Mouse (Mus musculus) small intestine, adult 2 months (tissue): ENCODE measurements at regions not wholly inside any gene's neighbourhood (a gene's known extent, or its start where the extent isn't known, plus 50 kb on each side); places are given as distances from the start of the nearest gene placed in this dataset.
A peak's percentile ranks its signal among the peaks of the same experiment; 100 is the strongest.

Experiments used
- H3K27ac ChIP-seq: fragments of 200-500 bp; 2 replicates; pipeline ENCODE4 v1.5.1; 2012; ENCODE audit warnings: low read depth, low read length, control low read depth, inconsistent platforms; ENCODE audit not compliant: insufficient read depth
- H3K27me3 ChIP-seq: fragments of 200-500 bp; 2 replicates; pipeline ENCODE4 v1.6.1; 2012; ENCODE audit warnings: mild to moderate bottlenecking, moderate library complexity, low read length, inconsistent platforms; ENCODE audit not compliant: control insufficient read depth, insufficient read depth
- H3K36me3 ChIP-seq: fragments of 200-500 bp; 2 replicates; pipeline ENCODE4 v1.6.1; 2012; ENCODE audit warnings: mild to moderate bottlenecking, low read length, control low read depth, inconsistent platforms; ENCODE audit not compliant: control insufficient read depth, insufficient read depth
- H3K4me1 ChIP-seq: fragments of 200-500 bp; 2 replicates; pipeline ENCODE4 v1.6.1; 2012; ENCODE audit warnings: low read length, inconsistent platforms, mixed read lengths; ENCODE audit not compliant: control insufficient read depth, insufficient read depth, insufficient read length
- H3K4me3 ChIP-seq: fragments of 200-500 bp; 2 replicates; pipeline ENCODE4 v1.5.1; 2012; ENCODE audit warnings: low read depth, mild to moderate bottlenecking, control low read depth, inconsistent platforms, low read length, moderate library complexity
- CTCF ChIP-seq: fragments of 200-500 bp; IDR thresholded peaks from 2 replicates; pipeline ENCODE4 v1.5.1; 2012; ENCODE audit warnings: low read depth, mild to moderate bottlenecking, control low read depth, inconsistent platforms, low read length, moderate library complexity, mixed read lengths; ENCODE audit not compliant: insufficient replicate concordance, insufficient read length; ENCODE audit errors: extremely low read depth
- POLR2A ChIP-seq: fragments of 200-500 bp; IDR thresholded peaks from 2 replicates; pipeline ENCODE4 v1.6.1; 2012; ENCODE audit warnings: low read depth, mild to moderate bottlenecking, control low read depth, inconsistent platforms, low read length, moderate library complexity
- WGBS: fragments of 180-500 bp; shearing (Covaris S2); methylation state at CpG from one replicate; pipeline ENCODE4 v1.1.7; 2018; 5-methylcytosine and 5-hydroxymethylcytosine counted together

GRCm38 (mm10) chr15:8582676-8583075 lies 62.9 kb upstream of the Gm2310 start:
- no peak for TF ChIP-seq POLR2A
- no peak overlapping the region for H3K4me3 ChIP-seq
- no peaks in the 10 kb centered on the region for H3K27me3 ChIP-seq
- H3K36me3 ChIP-seq = no peaks in the 10 kb centered on the region
- WGBS = 86% methylated on average over 6 of the region's 6 CpGs
- no peaks in the 10 kb centered on the region for H3K4me1 ChIP-seq
- H3K27ac ChIP-seq = no peak overlapping the region

- no peaks in the 10 kb centered on the region for H3K4me1 ChIP-seq
- H3K4me3 ChIP-seq = no peak overlapping the region
- no peaks in the 10 kb centered on the region for H3K36me3 ChIP-seq
- H3K27ac ChIP-seq = no peak overlapping the region
- H3K27me3 ChIP-seq = no peaks in the 10 kb centered on the region
- 65% methylated on average over 8 of the region's 8 CpGs for WGBS
- no peak for TF ChIP-seq POLR2A
Observed at GRCm38 (mm10) chr15:8581146-8581913, 61.6 kb upstream of the Gm2310 start.

GRCm38 (mm10) chr15:8580077-8580476 lies 60.3 kb upstream of the Gm2310 start:
- Histone ChIP-seq H3K4me3 (no peak overlapping the region), H3K4me1 (no peaks in the 10 kb centered on the region), H3K27ac (no peak overlapping the region), H3K27me3 (no peaks in the 10 kb centered on the region), H3K36me3 (no peaks in the 10 kb centered on the region)
- TF ChIP-seq POLR2A = no peak
- no peak for TF ChIP-seq CTCF

GRCm38 (mm10) chr15:8577480-8577881 lies 57.7 kb upstream of the Gm2310 start:
- Histone ChIP-seq H3K4me1 (no peaks in the 10 kb centered on the region), H3K27me3 (no peaks in the 10 kb centered on the region), H3K4me3 (no peak overlapping the region), H3K27ac (no peak overlapping the region), H3K36me3 (no peaks in the 10 kb centered on the region)
- WGBS = 2% methylated on average over 3 of the region's 3 CpGs
- TF ChIP-seq POLR2A (no peak), CTCF (no peak)

GRCm38 (mm10) chr15:8576975-8577374 lies 57.2 kb upstream of the Gm2310 start:
- WGBS = 45% methylated on average over 5 of the region's 5 CpGs

GRCm38 (mm10) chr15:8569617-8570016 lies 49.9 kb upstream of the Gm2310 start:
- no peaks in the 10 kb centered on the region for H3K27me3 ChIP-seq
- WGBS = 2% methylated on average over 11 of the region's 11 CpGs
- TF ChIP-seq CTCF (no peak), POLR2A (no peak)
- H3K4me1 ChIP-seq = peaks cover 2% of the 10 kb centered on the region; the same call in 1 of the 2 replicates
- peak overlapping the region; percentile 73 for H3K27ac ChIP-seq
- H3K4me3 ChIP-seq = peak overlapping the region; percentile 63
- H3K36me3 ChIP-seq = no peaks in the 10 kb centered on the region

More at GRCm38 (mm10) chr15:8576975-8577374, 57.2 kb upstream of the Gm2310 start:
- Histone ChIP-seq H3K27ac (no peak overlapping the region), H3K4me1 (no peaks in the 10 kb centered on the region), H3K27me3 (no peaks in the 10 kb centered on the region), H3K4me3 (no peak overlapping the region), H3K36me3 (no peaks in the 10 kb centered on the region)
- TF ChIP-seq CTCF = no peak
- TF ChIP-seq POLR2A = no peak
